Mouse (Mus musculus) adipocyte (in vitro differentiated cells): Measurements from ENCODE around the gene Impdh2.

Experiments used
- DNase-seq: peaks from one replicate; pipeline ENCODE4 v3.0.0-alpha.2; 2016; ENCODE audit warnings: low spot score

The Impdh2 gene

DNA sequence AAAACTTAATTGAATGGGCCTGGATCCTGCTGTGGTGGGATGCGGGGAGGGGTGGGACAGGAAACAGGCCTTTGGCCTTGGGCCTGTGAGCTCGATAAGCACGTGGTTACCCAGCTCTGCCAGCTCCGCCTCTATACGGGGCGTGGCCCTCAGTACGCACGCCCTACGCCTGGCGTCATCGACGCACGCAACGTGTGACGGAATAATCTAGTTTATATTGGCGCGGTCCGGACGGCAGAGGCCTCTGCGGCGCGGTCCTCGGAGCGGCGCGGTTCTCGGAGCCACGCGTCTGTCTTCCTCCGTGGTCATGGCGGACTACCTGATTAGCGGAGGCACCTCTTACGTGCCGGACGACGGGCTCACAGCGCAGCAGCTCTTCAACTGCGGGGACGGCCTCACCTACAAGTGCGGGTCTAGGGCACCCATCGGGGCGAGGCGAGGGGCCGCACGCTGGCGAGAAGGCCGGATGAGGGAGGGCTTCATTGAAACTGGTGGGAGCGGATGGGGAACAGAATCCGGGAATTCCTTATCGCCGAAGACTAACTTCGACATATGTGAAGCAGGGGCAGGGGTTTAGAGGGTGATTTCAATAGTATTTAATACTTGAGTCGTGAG is at the start of gene Impdh2:
TSS of gene Impdh2 (plus strand) at position 60 of the 615 bp plus-strand sequence.
- DNase-seq, result peak; percentile 95

DNA sequence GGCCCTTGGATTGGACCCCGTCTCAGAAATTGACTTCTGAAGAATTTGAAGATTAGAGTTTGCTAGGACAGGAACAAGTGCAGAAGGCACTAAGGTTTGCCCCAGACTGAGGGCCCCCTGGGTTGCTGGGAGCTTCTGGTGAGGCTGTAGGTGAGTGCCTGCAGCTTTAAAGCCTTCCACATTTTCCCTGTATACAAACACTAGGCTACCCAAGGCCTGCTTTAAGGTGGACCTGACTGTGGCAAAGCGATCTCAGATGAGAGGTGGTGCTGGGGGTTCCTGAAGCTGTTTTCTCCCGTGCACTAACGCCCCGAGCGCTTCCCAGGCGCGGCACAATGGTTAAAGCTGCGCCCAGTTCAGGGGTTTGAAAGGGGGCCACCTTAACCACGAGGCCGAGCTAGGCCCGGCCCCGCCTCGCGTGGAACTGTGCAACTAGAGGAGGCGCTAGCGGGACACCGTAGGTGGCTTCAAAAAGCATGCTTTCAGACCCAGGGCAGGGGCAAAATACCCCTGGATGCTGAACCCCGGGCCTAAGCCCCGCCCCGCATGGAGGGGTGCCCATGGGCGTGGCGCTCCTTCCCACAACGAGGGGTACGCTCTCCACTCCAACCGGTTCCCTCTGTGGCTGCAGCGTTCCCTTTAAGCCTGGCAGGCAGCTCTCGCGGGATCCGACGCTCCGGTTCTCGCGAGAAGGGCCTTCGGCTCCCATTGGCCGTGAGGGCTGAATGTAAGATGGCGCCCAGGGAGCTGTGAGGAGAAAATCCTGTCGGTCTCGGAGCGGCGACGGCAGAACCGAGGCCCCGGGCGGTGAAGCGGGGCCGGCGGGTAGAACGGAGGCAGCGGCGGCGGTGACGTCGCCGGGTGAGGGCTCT is 43.5 kb upstream of the Impdh2 start, which contains the start of gene Qrich1:
TSS of gene Qrich1 (plus strand) at position 427 of the 872 bp plus-strand sequence.
- peak; percentile 96 for DNase-seq

DNA sequence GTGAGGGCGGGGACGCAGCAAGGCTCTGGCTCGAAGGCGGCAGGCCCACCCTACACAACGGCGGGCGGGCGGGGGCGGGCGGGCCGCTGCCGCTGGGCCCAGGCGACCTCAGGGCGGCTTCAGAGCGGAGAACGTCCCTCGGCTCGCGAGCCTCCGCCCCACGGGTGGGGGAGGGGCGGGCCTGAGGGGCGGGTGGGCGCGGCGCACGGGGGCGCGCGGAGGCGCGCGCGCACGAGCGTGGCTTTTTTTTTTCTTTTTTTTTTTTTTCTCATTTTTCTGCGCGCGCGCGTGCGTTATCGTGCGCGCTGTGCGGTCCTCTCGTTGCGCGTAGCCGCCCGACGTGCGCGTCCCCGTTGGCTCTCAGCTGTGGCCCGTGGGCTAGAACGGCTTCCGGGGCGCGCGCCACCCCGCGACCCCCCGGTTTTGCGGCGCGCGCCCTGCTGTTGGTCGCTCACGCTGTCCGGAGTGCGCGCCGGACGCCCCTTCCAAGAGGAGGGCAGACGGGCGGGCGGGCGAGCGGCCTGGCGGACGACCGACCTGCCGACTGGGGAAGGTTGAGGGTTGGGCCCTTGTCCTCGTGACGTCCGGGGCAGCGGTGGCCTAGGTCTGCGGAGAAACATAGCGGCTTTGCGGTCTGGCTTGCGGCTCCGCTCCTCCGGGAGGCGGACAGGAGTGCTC is 42.7 kb upstream of the Impdh2 start:
- peak; percentile 82 for DNase-seq

DNA sequence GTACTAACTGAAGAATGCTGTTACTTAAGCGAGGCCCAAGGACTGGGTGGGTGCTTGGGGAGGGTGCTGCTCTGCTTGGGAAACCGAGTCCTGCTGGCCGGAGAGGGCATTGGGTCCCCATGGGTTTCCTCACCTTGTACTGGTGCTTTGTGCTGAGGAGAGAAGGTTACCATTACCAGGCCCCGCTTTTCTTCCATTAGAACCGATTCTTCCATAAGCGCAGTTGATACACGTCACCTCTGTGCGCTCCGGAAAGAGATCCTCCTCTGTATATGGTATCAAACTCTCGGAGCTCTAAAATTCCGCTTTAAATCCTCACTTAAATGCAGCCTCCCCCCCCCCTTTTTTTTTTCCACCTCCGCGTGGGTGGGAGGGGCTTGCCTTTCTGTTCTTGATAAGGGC is 42.2 kb upstream of the Impdh2 start:
- peak; percentile 64 for DNase-seq

DNA sequence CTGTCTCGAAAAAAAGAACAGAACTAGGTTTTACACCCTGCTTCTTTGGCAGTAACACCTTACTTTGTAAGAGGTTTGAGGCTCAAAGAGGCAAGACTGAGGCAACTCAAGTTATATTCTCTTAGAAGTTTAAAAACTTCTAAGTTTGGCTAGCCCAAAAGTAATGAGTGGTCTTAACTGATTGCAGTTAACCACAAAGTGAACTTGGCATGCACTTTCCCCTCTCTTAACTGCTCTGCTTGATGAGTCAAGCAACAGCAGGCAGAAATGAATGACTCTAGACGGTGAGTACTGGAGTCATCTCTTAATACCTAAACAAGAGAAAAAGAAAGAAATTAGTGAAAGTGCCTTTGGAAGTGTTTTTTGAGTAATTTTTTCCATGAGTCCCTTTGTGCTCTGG is 38.5 kb upstream of the Impdh2 start:
- no peak for DNase-seq

DNA sequence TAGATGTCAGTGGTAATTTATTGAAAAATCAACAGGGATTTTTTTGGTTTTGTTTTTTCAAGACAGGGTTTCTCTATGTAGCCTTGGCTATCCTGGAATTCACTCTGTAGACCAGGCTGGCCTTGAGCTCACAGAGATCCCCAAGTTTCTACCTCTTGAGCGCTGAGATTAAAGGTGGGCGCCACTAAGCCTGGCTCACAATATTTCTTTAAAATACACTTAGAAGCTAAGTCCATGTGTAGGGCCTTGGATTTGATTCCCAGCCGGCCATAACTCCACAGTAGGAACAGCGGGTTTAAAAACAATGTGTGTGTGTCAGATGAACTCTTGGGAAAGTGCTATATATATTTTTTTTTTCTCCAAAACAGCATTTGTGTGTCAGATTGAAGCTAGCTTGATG is 36.7 kb upstream of the Impdh2 start:
- no peak for DNase-seq

DNA sequence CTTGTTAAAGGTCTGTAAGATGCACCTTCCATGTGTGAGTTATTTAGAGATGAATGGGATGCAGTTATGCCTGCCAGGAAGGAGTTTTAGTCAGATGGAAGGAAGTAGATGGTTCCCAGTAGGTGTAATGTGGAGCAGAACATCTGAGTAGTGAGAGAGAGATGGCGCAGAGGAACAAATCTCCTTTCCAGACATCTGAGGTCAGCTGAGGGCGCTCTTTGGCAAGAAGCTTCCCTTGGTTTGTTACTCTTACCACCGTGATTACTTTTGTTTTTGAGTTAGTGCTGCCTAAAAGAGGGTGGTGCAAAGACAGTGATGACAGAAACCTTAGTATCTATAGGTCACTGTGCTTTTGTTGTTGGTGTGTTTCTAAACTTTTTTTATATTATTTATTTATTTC is 34.7 kb upstream of the Impdh2 start:
- DNase-seq, result no peak

DNA sequence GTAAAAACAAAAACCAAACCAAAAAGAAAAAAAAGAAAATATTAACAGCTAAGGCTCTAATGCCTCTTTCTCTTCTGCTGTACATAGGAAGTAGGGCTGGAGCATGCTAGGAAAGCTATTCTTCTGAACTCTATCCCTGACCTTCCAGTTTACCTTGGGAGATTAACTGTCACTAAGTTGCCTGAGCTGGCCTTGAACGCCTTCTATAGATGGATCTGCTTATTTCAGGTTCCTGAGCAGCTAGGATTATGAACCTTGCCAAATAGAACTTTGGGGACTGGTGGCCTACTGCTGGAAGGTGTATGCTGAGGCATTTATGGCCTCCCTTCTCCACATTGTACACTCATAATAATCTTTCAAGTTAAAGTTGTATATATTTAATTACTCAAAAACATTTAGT is 29.1 kb upstream of the Impdh2 start:
- no peak for DNase-seq

DNA sequence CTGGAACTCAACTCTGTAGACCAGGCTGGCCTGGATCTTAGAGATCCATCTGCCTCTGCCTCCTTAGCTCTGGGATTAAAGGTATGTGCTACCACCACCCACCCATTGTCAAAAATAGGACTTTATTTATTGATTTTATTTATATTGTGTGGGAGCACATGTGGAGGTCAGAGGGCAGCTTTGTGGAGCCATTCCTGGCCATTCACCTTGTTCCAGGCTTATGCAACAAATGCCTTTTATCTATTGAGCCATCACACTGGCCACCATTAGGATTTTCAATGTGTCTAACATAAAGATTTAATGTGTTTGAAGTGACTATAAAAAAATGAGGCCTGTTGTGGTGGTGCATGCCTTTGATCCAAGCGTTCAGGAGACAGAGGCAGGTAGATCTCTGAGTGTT is 28.6 kb upstream of the Impdh2 start:
- DNase-seq, result no peak

DNA sequence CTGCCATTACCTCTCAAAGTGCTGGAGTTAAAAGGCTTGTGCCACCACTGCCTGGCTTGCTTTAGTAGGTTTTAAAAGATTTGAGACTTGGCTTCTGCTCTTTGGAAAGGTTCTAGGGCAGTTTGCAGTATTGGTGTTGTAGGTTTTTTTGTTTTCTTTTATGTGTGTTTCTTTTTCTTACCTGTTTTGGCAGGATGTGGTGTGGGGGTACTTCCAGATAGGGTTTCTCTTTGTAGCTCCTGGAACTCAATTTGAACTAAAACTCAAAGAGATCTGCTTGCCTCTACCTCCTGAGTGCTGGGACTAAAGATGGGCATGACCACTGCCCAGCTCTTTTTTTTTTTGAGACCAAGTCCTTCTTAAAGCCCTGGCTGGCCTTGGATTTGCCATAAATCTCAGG is 19.2 kb upstream of the Impdh2 start:
- DNase-seq, result no peak

DNA sequence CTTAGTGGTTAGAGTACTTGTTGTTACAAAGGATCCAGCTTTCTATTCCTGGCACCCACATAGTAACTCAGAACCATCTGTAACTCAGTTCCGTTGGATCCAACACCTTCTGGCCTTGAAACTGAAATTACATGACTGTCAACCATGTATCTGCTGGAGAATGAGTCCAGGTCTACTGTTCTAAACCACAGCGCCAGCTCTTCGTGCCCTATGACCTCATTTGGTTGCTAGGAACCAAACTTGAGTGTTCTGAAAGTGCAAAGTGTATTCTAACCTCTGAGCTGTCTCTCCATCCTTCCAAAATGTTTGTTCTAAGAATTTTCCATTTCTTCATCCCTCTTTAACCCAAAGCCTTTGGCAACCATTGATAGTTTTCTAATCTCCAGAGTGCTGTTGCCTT is 14.1 kb upstream of the Impdh2 start:
- DNase-seq, result no peak

DNA sequence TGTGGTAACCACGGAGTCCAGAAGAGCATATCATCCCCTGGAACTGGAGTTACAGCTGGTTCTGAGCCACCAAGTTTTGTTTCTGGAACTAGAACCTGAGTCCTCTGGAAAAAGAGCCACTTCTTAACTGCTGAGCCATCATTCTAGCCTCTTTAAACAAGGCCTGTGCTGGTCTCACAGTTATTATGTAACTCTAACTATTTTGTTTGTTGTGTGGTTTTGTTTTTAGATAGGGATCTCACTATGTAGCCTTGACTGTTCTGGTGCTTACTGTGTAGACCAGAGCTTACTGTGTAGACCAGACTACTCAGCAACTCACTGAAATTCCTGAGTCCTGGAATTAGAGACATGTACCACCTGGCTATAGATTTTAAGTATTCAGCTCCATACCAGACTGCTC is 13.2 kb upstream of the Impdh2 start:
- DNase-seq, result no peak

DNA sequence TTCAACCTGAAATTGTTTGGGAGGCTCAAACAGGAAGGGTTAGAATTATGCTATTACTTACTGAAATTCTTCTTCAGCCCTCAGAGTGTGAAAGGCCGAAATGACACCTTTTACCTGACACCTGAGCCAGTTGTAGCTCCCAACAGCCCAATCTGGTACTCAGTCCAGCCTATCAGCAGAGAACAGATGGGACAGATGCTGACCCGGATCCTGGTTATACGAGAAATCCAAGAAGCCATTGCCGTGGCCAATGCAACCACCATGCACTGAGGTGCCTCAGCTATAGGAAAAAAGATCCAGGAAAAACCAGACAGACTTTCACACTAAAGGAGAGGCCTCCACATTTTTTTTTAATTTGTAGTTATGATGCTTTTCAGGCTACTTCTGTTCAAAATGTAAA is 917 bp upstream of the Impdh2 start:
- no peak for DNase-seq

DNA sequence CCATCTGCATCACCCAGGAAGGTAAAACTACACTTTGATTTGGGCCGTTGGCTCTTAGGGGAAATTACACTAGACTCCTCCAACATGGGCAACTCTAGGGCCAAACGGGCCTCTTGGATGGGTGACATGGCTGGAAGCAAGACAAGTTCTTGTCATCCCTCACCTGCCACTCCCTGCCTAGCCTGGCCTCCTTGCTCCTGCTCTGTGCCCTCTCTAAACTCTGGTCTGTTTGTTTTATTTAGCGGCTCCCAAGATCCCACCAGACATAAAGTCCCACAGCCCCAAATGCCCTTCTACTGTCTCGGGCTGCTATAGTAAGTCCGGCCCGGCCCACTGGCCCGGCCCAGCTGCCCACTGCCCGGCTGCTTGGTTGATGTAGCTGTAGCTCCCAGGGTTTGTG is 3.6 kb downstream of the Impdh2 start:
- DNase-seq, result no peak

DNA sequence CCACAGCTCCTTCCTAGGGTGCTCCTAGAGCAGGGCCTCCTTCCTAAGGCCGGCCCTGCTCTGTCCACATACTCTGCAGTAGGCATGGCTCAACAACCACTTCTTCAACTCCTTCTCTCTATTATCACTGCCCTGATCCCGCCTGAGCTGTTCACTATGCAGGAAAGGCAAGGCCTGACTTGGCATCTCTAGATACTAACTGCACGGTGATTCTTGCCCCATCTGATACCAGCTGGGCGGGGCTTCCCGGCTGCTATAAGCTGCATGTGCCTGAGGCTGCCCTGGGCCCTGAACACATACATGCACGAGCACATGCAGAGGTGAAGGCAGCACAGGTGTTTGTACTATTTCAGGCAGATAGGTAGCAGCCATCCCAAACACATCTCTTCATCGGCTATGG is 4.0 kb downstream of the Impdh2 start:
- no peak for DNase-seq

DNA sequence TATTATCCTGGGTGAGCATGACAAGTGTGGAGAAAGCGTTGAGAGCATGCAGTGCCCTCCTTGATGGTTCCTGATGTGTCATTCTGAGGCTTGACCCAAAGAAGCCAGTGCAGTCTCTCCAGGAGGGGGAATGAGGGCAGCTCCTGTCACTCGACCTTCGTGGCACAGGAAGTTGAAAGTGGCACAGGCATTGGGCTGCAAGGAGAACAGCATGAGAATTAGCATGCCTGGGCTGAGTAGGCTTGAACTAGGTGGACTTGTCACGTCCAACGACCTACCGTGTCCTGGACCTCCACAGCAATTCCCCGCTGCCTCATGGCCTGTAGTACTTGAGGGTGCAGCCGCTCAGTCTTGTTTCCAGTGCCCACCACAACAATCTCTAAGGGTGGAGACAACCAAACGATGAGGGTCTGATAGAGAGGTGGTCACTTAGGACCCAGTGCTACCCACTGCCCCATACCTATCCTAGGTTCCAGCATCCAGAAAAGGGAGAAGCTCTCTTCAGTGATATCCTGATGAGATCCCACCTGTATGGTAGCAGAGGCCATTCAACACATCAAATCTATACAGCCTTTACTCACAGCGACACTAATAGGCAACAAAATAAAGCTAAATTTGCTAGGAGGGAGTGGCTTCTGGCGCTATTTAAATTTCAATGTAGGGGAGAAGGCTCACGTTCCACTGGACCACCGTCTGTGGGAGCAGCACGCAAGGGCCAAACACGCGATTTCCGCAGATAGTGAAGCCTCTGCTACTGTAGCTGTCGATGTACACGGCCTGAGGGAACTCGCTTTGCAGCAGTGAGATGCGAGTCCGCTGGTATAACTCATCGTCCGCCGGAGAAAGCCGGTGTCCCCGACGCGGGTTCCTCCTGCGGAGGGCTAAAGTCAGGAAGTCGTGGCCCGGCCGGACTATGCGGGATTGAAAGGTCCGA is 6.1 kb downstream of the Impdh2 start:
- no peak for DNase-seq

DNA sequence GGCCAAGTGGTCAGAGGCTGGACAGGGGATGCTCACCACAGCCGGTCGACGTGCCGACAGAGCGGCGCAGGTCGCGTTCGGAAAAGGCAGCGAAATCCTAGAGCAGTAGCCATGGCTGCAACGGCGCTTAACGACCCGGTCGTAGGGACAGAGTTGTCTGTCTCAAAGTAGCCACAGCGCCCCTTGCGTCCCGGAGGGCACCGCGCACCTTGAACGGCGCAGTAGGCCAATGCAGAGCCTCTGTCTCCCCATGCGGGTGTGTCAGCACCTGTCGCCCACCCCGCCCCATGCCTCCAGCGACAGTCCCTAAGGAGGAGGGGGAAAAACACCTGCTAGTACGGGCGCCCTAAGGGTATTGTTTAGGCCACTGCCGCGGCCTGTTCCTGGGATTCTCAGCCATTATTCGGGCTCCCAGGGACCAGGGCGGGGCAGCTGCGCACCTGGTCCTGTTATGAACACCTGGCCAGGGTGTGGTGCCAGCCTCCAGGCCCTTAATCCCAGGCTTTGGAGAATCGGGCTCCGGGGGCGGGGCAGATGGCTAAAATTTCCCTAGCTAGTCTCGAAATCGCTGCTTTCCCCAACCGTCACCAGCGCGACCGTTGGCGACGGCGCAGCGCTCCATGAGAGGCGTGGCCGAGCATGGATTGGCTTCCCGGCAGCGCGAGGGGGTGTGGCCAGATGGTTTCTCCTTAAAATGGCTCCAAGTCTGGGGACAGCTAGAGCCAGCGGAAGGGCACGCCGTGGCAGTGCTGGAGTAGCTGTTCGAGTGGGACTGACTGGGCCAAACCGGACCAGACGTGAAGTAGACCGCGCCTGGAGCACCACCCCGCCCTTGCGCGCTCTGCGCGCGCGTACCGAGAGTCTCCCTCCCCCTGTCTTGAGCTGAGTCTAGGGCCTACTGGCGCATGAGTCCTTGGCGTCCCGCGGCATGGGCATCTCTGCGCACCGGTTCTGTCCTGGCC is 7.0 kb downstream of the Impdh2 start, which contains the start of gene Ndufaf3:
TSS of gene Ndufaf3 (minus strand) at position 620 of the 962 bp plus-strand sequence.
- peak; percentile 95 for DNase-seq

DNA sequence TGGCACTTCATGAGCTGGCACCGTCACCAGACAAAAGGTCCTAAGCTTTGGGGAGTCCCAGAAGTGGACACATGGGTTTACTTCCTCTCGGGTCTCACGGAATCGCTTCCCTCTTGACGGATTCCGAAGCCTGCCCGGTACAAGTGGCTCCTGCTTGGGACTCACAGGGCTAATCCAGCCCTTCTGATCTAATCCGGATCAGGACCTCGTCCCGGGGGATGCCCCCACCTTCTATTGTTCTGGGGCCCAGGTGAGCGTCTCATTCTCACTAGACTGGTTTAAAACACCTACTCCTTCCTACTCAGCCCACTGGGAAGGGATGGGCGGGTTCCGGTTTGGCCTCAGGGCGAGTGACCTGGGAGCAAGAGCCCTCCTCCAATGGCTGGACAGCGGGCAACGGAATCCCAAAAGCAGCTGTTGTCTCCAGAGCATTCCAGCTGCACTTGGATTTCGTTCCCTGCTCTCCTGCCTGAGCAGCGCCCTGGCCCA is 7.9 kb downstream of the Impdh2 start:
- DNase-seq, result peak; percentile 27

DNA sequence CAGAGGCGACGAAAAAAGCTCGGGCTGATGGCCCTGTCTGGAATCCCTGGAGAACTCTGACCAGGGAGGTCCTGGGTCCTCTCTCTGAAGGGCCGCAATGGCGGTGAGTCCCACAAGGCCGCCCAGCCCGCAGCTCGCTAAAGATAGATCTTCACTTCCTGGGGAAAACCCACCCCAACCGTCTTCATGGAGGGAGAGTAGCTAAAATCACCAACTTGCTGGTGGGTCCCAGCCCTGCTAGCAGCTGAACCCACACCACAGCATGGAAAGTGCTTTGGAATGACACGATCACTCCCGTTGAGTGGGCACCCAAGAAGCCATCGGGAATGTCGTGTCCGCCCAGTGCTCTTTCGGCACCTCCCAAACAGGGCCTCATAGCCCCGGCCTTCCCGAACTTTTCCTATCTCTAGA is 8.4 kb downstream of the Impdh2 start:
- DNase-seq, result no peak
